Mouse (Mus musculus) kidney, postnatal 14 days (tissue): ENCODE measurements around the gene Il12rb2.
A peak's percentile ranks its signal among the peaks of the same experiment; 100 is the strongest.

Source experiments
- DNase-seq: peaks from one replicate; pipeline ENCODE4 v3.0.0; 2022; ENCODE audit warnings: mixed read lengths

Gene Il12rb2

DNA sequence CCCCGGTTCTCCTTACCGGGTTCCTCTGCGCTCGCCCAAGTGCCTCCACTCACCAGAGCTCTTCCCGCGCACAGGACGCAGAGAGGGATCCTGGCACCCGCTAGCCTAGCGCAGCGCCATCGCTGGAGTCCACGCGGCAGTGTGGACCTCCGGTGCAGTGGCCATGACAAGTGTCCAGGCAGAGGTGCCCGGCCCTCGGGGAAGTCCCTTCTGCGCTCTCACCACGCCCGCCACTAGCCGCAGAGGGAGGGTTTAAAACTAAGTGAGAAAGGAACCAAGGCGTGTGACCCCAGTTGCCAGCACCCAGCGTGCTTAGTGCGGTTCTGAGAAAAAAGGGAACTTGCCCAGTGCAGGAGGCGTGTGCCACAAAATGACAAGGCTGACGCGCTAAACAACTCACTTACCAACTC is at the start of gene Il12rb2:
Gene Il12rb2, minus strand, starts transcription at position 207 of the 410 bp plus-strand sequence.
- DNase-seq, result peak; percentile 1

DNA sequence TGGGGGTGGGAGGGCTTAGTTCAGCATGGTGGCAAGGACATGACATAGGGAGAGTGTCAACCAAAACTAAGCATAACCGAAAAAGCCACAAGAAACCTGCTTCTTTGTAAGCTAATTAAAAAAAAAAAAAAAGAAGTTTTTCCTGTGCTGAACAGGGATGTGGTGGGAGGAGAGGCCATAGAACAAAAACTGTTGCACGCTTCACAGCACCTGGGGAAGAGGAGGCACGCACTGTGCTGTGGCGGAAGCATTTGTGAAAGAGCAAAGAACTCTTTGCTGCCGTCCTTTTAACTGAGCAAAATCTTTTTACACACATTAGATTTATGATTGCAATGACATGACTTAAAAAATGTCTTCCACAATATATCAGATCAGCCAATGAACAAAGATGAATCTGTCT is 45.8 kb upstream of the Il12rb2 start:
- no peak for DNase-seq

DNA sequence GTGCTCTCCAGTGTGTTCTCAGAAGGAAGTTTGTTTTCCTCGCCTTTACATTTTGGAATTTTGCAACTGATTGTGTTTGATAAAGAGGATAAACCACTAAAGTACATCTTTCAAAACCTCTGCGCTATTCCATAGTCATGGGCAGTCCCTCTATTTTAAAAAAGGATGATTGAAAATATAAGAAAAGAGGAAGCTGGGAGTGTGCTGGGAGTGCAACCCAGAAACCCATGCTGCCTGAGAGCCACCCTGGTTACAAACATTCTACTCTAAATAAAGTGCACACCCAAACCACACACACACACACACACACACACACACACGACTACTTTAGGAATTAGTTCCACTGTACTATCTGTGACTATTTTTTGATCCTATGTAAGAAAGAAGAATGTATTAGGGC is 40.6 kb upstream of the Il12rb2 start:
- no peak for DNase-seq

DNA sequence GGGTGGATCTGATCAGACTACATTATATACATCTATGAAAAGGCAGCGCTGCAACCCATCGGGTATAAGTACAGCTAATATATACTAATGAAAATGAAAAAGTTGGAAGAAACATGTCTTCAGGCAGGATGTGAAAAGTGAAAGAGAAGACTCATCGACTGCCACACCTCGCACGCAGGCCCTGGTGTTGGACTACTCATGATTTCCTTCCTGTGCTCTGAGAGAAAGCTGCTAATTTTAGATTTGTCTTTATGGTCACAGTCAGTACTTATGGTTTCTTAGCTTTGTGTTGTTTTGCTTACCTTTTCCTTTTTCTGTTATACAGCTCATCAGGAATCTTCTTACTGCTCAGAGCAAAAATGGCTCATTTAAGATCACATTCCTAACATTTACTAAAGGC is 39.3 kb upstream of the Il12rb2 start:
- DNase-seq, result no peak

DNA sequence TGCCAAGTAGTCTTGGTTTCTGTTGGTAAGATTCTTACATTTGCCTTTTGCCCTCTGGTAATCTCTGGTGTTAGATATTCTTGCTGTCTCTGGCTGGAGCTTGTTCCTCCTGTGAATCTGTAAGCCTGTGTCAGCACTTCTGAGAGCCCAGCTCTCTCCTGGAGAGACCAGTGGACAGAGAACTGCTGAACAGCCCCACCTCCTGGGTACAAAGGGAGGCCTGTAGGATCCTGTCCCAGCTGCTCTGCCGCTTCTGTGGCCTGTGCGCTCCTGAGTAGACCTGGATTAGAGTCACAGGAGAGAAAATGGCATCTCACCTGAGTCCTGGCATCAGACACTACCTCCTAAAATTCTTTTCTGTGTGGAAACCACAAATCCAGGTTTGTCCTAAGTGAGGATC is 37.4 kb upstream of the Il12rb2 start:
- DNase-seq, result peak; percentile 12

DNA sequence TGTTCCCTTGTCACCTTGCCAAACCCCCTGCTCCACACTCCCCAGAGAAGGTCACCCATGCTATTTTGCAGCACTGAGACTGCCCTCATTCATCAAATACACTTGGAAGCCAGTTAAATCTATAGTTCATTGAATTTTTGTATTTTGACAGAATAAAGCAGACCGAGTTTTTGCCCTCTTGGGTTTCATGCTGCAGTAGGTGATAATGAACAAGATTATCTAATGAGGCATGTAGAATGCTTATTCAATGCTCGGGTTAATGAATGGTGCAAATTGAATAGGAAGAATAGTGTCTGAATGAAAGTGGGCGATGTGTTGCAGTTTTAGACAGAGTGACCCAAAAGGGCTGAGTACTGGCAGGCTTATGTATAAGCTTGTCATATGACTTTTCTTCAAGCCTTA is 29.3 kb upstream of the Il12rb2 start:
- DNase-seq, result no peak

DNA sequence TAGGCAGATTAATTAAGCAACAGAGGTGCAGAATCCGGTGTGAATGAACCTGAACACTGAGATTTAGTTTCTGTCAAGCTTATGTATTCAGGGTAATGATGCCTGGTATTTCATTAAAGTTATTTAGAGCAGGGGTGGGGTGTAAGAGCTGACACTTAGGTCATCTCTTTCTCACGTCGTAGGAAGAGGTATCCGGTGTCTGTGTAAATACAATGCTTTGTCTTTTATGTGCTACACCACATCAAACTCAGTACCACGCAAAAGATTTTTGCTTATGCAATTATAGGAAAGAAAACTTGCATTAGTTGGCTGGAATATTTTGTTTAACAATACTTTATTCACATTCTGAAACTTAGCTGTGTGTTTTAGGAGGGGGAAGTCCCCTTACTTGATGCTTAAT is 23.6 kb upstream of the Il12rb2 start:
- no peak for DNase-seq

DNA sequence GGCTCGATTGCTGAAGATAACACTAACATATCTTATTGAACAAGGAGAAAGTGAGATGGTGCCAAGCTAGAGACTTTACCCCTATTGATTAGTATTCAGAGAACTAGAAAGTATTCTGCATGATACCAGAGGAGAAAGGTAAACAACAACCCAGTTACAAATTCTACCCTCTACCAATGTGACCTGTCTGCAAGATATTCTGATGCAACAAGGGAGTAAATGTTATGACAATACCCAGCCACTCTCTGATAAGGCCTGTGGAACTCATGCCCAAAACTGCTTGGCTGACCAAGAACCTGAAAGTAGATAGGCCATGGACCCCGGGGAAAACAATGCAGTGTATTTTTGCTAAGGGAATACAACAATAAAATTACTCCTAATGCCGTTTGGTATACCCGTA is 10.2 kb downstream of the Il12rb2 start:
- DNase-seq, result no peak

DNA sequence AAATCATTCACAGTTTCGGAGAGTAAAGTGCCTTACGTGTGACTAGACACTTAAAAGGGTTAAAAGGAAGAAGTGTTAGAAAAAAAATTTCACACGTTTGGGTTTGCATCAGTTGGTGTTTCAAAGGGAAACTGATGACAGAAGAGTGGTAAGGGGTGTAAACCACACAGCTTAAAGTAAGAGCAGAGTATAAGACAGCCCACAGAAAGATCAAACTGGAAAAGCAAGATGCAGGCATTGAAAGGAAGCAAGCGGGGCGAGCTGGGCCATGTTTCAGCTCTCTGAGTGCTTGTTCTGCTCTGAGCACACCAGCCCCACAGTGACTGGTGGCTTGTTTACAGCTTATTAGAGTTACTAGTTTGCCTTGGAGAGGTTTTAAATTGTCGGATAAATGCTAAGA is 27.9 kb downstream of the Il12rb2 start:
- no peak for DNase-seq

DNA sequence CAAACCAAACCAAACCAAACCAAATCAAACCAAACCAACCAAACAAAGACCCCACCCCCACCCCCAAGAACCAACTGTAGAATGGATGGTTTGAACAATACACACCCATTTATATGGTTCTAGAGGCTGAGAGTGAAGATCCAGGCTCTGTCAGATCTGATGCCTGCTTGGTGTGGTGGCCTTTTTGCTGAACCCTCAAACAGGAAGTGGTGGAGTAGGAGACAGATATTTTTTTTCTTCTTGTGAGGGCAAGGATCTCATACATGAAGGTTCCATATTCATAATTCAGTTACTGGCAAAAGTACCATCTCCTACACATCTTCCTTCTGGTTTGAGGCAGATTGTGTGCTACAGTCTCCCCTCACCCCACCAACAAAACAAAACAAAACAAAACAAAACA is 36.5 kb downstream of the Il12rb2 start:
- DNase-seq, result no peak

DNA sequence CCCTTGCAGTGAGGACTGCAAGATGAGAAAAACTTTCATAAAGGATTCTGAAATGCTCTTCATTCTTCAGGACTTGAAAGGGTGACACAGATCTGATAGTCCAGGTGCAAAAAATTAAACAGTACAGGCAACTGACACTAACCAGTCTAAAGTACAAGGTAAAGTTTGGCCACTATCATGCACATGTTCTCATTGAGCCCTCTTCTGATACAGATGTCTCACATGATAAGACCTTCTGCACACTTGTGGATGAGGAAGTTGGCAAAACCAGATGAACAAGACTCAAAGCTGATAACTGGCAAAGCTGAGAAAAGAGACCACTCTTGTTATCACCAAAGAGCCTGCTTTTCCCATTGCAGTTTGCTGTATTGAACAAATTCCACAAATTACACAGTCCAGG is 38.0 kb downstream of the Il12rb2 start:
- no peak for DNase-seq

DNA sequence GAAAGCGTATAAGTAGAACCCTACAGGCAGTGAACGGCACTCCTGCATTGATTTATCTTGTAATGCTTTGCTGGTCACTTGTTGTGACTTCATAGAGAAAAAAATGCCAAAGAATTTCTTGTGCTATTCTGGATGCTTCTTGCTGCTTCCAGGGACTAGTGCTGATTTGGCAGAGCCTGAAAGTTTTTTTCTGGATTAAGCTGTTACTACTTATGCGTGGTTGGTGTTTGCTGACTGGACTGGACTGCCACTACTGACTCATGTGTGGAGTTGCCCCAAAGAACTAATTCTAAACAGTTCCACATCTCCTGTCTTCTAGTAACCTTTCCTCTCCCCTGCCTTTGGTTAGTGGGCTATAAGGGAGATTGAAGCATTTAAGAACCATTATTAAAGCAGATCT is 52.2 kb downstream of the Il12rb2 start:
- no peak for DNase-seq

DNA sequence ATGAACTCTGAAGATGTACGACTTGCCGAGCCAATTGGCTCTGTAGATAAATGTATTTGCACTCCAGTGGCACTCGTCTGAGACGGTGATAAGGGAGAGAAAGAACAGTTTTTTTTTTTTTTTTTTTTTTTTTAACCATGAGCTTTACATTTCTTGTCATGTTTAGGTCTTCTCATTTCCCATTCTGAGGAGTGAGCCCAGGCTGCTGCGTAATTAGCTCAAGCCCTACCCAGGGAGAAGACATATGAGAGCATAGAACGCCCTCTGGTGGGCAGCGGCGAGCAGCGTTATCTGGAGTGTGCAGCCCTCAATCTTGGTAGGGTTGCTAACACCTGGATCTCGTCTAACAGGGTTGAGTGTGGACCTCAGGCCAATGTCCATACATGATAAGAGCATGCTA is 57.5 kb downstream of the Il12rb2 start:
- peak; percentile 70 for DNase-seq

DNA sequence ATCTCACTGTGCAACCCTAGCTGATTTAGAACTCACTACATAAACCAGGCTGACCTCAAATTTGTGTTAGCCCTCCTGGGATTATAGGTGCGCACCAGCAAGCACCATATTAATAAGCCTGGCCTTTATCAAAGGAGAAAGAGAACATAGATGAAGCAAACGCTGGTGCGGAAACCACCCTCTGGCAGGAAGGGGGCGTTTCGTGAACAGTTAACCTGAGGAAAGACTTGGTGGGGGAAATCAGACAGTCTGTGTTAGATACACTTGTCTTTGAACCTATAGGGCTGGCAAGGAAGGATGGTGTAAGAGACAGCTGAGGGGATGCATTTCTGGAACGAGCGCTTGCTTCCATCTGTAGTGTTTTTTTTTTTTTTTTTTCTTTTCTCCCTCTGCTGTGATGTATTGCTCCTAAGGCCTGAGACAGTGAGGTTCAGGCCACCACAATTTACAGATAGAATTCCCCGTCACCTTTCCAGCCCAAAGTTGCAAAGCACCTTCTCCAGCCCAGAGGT is 58.1 kb downstream of the Il12rb2 start:
- DNase-seq, result no peak

DNA sequence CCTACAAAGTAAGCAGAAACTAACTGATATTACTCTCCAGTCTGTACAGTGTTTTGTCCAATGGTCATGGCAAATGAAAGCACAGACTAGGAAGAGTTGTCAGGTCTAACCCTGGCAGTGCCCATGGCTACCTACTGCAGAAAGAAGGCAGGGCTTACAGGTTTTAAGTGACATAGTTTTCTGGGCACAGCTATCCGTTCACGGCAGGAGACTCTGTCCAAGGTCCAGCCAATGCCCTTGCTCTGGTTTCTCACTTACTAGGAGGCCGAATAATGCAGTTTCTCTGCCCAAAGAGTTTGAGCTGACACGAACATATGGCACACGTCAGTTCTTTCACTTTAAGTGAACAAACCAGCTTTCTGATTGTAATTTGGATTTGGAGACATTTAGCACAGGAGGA is 58.9 kb downstream of the Il12rb2 start:
- peak; percentile 13 for DNase-seq

DNA sequence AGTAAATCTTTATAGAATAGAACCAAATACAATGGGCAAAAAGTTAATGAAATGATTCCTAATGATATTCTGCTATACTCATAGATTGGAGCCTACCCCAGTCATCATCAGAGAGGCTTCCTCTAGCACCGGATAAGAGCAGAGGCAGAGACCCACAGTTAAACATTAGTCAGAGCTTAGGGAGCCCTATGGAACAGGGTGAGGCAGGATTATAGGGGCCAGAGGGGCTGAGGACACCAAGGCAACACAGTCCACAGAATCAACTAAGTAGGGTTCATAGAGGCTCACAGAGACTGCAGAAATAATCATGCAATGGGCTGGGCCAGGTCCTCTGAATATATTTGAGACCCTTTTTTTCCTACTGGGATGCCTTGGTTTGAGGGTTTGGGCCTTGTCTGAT is 61.3 kb downstream of the Il12rb2 start:
- DNase-seq, result no peak

DNA sequence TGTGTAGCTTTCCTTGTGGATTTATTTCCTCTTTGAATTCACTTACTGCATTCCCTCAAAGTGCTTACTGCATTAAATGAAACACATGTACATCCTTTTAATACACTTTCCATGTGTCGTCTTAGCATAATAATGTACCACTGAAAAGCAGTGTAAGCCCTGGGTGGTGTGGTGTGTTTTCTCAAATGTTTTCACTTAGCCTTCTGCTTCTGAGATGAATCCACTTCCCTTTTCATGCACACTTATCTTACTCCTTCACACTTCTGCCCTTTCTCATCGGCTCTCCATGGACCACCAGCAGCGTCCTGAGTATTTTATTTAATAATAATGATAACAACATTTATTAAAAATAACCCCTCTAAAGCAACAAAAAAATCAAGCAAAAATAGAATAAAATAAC is 66.2 kb downstream of the Il12rb2 start:
- DNase-seq, result no peak

DNA sequence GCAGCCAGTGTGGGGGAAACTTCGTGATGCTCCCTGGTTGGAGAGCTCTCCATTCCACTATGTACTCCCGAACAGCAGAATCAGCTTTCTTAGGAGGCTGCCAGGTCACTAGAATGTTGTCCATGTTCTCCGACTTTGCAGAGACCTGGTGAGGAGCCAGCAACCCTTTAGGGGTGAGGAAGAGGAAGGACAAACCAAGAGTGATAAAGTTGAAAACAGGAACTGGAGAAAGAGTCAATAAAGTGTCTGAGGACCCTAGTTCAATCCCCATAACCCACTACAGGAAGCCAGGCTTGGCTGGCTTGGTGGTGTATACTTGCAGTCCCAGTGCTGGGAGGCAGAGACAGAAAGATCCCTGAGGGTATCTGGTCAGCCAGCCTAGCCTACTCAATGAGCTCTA is 67.0 kb downstream of the Il12rb2 start:
- DNase-seq, result no peak

DNA sequence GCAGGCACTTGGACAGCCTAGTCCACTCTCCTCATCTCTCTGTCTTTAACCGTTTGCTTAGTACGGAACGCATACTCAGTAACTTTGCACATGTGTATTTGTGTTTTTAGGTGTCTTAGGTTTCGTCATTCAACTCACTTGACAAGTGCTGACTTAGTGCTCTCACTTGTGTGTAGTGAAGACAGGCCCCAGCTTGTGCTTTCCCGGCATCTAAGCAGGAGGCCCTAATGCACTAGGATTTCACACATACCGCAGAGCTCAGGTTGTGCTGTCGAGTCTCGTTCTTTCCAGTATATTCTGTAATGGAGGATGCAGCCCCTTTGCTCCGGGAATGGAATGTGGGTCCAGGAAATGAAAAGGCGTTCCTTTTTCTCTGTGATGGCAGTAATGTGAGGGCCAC is 72.8 kb downstream of the Il12rb2 start:
- no peak for DNase-seq

DNA sequence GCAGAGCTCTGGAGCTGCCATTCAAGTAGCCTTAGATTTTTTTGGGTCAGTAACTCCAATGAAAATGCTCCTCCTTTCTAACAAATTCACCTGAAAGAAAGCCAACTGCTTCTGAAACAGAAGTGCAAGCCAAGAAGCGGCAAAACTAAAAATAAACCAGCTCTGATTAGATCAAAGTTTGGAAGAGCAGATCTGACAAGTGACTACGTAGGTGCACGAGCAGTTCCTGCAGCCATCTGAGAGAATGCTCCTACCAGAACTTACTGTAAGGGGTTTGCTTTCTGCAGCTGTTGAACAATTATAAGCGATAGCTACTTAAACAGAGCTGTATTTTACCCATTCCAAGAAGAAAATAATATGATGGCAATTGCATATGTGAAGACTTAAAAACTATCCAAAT is 73.5 kb downstream of the Il12rb2 start:
- DNase-seq, result no peak

DNA sequence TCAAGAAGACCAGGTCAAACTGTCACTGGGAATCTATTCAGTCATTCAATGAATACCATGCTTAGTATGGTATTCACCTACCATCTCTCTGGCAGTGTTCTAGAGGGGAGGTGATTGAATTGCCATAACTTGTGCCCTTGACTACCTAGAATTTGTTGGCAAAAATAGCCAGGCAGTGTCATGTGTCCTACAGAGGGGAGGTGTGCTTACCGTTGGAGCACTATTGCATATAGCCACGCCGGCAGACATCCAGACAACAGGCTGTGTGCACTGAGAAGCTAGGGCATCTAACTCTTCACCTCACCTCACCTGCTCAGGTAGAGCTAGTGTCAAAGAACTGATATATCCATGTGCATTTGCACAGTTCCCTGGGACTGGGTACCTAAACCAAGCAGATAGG is 74.8 kb downstream of the Il12rb2 start:
- no peak for DNase-seq

DNA sequence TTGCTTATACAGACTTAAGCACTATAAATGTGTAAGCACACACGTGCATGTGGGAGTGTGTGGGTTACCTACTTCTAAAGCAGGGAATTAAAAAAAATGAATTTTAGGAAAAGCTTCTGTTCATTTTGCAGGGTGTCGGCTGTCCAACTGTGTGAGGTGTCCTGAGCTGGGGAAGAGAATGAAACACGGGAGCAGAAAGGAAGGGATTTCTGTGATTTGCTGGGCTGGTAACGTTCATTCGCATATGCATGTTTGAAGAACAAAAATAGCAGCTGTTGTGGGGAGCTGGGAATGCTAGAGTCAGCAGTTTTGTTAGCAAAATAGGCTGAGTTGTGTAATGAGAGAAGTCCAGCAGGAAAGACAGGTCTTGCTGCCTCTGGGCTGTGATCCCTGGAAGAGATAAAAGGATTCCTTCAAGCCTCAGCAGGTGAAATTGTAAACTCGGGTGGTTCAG is 75.3 kb downstream of the Il12rb2 start:
- DNase-seq, result peak; percentile 41

DNA sequence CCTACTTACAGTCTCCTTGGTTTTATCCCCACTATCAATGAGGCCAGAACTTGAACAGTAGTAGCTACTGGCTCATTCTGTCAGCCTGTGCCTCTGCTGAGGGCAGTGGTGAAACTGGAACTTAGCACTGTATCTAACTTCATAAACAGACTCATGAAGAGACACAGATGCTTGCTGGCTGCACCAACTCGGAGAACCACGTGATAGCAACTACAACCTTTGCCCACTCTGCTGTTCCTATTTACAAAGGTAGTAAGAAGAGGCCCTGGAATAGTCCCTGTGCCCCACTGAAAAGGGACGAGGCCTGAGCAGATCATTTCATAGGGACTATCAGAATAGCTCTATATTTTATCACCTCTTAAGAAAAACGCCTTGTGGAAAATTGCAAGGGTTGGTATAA is 75.7 kb downstream of the Il12rb2 start:
- peak; percentile 43 for DNase-seq

DNA sequence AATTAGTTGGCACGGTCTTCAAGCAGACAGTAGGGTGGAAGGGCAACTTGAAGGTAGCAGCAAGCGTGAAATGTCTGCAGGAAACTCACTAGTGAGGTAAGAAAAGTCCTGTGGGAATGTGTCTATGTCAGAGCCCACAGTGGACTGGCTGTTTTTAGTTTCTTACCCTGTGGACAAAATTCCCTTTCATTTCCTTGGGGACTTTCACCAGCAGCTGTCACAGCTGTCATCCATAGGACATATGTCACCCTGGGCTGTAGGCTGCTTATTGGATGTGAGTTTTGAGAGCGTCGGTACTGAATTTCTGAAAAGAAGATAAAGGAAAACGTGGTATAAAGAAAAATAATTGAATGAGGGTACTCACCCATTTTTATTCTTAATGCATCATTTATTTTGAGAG is 77.2 kb downstream of the Il12rb2 start:
- no peak for DNase-seq

DNA sequence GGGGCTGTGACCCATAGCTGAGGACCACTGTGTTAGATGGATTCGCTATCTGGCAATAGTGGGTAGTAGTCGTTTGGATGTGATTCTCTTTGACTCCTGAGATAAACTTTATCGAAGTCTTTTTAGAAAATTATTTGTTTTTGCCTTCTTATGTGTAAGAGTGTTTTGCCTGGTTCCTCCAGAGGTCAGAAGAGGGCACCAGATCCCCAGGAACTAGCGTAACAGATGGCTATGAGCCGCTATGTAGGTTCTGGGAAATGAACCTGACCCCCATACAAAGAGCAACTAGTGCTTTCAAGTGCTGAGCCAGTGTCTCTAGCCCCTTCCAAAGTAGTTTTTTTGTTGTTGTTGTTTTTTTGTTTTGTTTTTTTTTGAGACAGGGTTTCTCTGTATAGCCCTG is 79.9 kb downstream of the Il12rb2 start:
- DNase-seq, result no peak

DNA sequence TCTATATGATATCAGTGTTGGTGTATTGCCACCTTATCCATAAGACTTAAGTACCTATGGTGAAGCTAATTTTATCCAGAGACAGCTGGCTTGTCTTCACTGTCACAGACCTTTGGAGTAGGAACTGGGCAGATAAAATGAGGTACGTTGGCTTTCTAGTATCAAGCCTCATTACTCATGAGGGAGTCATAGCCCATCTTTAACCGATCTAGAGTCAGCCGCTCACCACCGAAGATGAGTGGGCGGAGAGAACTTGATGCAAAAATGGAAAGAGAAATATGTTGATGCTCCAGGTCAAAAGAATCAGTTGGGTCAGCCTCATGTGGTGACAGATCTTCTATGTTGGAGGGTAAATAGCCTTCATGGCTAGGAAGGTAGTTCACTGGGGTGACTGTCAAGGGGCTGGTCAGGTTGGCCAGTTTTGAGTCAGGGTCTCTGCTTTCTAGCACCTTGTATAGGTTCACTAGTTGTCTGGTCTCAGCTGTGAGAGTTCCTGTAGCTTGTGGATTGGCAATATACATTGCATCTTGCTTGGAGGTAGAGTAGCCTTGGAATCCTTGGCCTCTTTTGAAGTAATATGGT is 83.9 kb downstream of the Il12rb2 start:
- no peak for DNase-seq
